Mouse (Mus musculus) embryo, embryonic 9.5 days (tissue): ENCODE measurements around the gene Ank3.

Experiments used
- DNase-seq: peaks from one replicate; pipeline ENCODE4 v3.0.0-alpha.2; 2017; ENCODE audit errors: extremely low spot score

The Ank3 gene

DNA sequence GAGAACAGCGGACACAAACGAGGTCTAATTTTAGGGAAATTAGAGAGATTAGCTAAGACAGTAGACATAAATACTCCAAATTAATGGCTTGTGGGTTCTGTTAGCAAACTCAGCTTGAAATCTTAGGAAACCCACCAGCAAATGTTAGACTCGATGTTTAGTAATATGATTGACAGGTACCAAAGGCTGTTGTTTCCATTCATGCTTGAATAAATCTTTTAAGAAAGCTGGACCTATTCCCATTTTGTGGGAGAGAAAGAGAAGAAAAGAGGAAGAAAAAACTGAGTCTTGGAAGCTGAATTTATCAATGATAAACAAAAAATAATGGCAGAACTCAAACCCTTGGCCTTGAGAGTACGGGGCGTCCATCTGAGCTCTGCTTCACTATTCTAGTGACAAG, 320.8 kb downstream of the Ank3 start:
- no peak for DNase-seq

GRCm38 (mm10) chr10:69719901-69720415, 321.4 kb downstream of the Ank3 start:
- no peak for DNase-seq

- DNase-seq, result no peak
These were observed 321.9 kb downstream of the Ank3 start for GRCm38 (mm10) chr10:69720452-69720851.

DNA sequence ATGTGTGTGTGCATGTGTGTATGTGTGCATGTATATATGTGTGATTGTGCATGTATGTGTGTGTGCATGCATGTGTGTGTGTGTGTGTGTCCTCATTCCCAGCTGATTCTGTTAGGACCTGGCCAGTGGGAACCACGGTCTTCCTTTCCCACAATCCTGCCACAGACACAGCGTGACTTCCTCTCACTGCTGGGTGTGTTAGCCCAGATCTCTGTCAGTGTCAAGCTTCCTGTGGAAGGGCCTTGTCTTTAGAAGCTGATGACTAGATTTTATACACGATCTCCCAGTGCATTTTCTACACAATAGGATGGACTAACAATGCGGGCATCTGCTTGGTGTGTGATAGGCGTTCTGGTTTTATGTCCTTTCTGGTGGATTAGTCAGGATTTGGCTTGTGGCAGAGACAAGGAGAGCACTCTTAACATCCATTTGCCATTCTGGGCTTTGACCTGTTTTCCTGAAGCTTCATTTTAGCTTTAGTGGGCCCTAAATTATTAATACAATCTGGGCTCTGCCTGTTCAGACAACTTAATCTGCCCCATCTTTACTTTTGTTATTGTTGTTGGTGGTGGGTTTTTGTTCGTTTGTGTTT, 322.4 kb downstream of the Ank3 start:
- DNase-seq, result no peak

DNA sequence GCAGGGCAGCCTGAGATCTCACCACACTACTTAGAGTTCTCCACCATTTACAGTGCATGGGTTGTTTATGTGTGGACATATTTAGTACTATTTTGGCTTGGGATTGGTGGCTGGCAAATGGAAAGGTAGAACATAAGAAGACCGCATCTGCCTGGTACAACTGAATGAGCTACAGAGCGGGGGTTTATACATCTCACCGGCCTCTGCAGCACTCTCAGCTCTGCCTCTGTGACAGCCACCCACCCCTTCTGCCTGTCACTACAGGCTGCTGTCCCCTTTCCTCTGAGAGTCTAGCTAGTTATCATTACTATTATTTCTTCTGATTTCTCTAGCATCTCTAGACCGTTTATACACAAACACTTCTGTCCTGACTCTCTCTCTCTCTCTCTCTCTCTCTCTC, 325.6 kb downstream of the Ank3 start:
- no peak for DNase-seq

GRCm38 (mm10) chr10:69725078-69725477, 326.5 kb downstream of the Ank3 start:
- no peak for DNase-seq

DNA sequence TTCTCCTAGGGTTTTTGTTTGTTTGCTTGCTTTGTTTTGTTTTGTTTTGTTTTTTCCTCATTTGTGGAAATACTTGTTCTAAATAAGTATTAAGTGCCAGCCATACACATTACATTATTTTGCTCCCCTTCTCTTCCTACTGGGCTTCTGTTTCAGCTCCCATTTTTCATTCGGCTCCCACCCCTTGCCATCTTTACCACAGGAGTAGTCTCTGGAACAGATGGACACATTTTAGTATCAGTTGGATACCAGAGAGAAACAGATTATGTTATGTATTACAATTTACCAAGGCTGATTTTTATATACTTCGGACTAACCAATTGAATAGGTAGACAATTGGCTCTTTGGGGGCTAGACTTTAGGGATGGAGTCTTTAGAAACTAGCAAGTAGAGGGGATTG, 327.7 kb downstream of the Ank3 start:
- no peak for DNase-seq

- DNase-seq, result no peak
These were observed 328.2 kb downstream of the Ank3 start for GRCm38 (mm10) chr10:69726806-69727205.

- DNase-seq, result no peak
These were observed 330.3 kb downstream of the Ank3 start for GRCm38 (mm10) chr10:69728876-69729275.

DNA sequence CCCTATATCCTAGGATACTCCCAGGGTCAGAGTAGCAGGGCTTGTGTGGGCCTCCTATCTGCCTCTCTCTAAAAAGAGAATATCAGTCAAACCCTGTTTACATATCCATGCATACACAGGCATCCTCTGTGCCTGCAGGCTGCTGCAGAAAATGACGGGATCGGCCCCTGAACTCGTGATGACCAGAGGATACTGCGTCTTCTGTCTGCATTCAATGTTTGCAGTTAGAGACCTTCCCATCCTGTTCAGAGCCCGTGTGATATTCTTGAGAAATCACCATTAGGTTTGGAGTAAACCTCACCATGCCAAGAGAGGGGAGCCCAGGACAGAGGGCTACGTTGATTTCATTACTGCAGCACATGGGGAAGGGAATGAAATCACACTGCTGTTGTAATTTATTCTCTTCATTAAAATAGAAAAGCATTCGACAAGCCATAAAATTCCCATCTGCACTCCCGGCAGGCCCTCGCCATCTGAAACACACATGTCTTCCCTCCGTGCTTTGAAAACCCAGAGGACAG, 331.8 kb downstream of the Ank3 start:
- no peak for DNase-seq

- no peak for DNase-seq
These were observed 332.8 kb downstream of the Ank3 start for GRCm38 (mm10) chr10:69731341-69731740.

DNA sequence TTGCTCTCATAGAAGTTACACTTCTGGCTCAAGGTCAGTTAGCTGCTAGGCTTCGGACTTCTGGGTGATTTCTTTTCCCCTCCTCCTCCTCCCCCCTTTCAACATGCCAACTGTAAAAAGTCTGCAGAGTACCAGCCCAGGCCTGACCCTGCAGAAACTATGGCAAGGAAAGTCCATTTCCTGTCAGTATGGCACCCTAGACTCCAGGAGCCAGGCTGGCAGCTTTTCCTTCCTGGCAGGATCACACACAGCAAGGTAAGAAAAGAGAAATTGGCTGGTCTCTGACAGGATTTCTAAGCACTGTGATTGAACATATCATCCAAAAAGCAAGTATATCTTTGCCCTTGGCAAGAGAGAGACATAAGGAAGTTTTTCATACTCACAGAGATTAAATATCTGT, 333.3 kb downstream of the Ank3 start:
- no peak for DNase-seq

- DNase-seq, result no peak
These were observed 337.7 kb downstream of the Ank3 start for GRCm38 (mm10) chr10:69736241-69736640.

DNA sequence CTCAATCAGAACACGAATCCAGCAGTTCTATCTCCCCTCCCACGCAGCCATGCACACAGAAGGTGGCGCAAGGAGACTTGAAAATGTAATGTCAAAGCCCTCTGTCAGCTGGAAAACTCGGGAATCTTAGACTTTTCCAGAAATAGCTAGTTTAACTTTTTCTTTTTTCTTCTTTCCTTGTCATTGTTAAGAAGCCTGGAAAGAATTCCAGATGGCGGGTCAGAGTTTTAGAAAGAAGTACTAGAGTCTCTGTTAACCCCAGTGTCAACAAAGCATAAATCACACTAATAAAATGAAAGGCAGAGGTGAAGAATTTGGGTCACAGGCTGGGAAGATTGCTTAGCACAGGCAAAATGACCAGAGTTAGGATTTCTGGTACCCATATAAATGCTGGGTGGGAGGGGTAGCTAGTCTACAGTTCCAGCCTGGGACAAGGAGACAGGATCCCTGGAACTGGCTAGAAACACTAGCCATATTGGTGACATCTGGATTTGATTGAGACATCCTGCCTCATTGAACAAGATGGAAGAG, 340.2 kb downstream of the Ank3 start:
- DNase-seq, result peak; percentile 34

- DNase-seq, result no peak
These were observed 344.0 kb downstream of the Ank3 start for GRCm38 (mm10) chr10:69742528-69742927.

DNA sequence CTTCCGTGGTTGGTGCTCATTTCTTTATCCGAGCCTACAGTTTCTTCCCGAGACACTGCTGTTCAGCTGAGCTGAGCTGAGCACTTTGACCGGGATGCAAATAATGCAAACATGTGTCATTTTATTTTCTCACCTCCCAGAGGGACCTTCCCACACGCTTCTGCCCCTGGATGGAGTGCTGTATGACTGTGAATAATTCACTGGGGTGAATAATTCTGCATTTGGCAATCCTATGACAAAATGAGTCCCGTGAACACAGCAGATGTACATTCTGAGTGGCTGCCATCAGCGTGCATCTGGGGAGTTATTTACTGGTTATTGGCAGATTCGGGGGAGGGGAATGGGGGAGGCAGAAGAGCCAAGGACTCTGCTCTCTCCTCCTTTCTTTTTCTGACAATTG, 345.6 kb downstream of the Ank3 start:
- no peak for DNase-seq

GRCm38 (mm10) chr10:69744871-69745270, 346.3 kb downstream of the Ank3 start:
- DNase-seq, result no peak

GRCm38 (mm10) chr10:69746322-69746721, 347.7 kb downstream of the Ank3 start:
- DNase-seq, result no peak

- DNase-seq, result no peak
These were observed 348.2 kb downstream of the Ank3 start for GRCm38 (mm10) chr10:69746730-69747129.

DNA sequence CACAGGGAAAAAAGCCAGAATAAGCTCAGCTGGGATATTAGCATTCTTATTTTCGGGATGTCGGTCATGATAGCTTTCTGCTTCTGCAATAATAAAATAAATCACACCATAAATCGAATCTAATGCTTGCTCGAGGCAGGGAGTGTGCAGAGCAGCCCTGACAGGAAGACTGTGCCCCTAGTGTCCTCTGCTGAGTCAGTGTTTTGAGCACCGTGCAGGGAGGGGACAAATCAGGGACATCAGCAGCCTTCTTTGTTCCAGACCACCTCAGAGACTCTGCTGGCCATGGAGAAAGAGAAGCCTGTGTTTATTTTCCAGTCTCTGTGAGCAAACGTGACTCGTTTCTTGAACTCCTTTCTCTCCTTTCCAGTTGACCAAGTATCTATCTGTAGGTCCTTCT, 352.8 kb downstream of the Ank3 start:
- no peak for DNase-seq

GRCm38 (mm10) chr10:69753464-69753863, 354.9 kb downstream of the Ank3 start:
- no peak for DNase-seq

- no peak for DNase-seq
These were observed 358.5 kb downstream of the Ank3 start for GRCm38 (mm10) chr10:69756956-69757672.

DNA sequence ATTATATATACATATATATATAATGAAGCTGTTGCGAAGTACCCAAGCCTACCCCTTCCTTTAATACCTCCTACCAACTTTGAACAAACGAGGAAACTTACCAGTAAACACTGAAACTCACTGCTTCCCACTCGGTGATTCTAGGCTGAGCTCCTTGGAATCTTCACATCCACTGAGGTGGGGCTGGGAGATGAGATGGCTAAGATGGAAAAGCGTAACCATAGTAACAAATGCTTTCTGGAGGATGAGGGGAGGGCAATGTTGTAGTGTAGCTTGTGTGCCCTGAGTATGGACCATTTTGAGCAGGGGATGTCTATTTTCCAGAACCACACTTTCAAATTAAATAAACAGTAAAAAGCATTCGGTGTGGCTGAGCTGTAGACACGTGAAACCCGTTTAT, 364.4 kb downstream of the Ank3 start:
- no peak for DNase-seq
